Mouse (Mus musculus) gastrocnemius, postnatal 10 days (tissue): ENCODE results near the gene Abhd17a. TPM values are rescaled to one million over a fixed set of nuclear protein-coding genes. Genes with fewer than 3 reads are reported as not detected.

Experiments used
- DNase-seq: peaks from one replicate; pipeline ENCODE4 v3.0.0; 2021; ENCODE audit warnings: mixed read lengths
- total RNA-seq, 2 experiments: library from RNA; stranded (reverse); gene quantifications; 2 replicates each; pipeline ENCODE4 v1.2.3; 2021

Abhd17a gene
- total RNA-seq, 2 experiments from 2014 or later: 69.6 to 73.3 TPM

- DNase-seq: peak; percentile 98
These were observed 12.7 kb downstream of the Abhd17a start, which contains the start of gene Klf16 for GRCm38 (mm10) chr10:80577195-80578130. Gene Klf16, minus strand, starts transcription at chr10:80577321.

GRCm38 (mm10) chr10:80576351-80577194 lies 13.6 kb downstream of the Abhd17a start:
- DNase-seq: peak; percentile 61

DNA sequence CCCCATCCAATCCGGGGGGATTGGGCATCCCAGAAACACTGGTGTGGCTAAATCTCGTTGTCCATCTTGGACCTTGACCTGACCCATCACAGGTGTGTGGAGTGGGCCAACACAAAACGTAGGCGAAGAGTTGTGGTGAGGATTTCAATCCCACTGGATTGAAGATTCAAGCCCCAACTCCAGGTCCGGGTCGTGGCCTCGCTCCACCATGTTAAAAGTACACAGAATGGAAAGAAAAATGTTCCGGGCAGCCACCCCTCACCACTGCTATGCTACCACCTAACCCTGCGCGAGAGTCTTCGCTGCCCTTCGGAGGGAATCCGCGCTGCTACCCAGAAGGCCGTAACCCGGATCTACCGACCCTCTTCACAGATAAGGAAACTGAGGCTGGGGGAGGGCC lies 14.2 kb downstream of the Abhd17a start:
- no peak for DNase-seq

- no peak for DNase-seq
These were observed 15.2 kb downstream of the Abhd17a start for GRCm38 (mm10) chr10:80574896-80575295.

DNA sequence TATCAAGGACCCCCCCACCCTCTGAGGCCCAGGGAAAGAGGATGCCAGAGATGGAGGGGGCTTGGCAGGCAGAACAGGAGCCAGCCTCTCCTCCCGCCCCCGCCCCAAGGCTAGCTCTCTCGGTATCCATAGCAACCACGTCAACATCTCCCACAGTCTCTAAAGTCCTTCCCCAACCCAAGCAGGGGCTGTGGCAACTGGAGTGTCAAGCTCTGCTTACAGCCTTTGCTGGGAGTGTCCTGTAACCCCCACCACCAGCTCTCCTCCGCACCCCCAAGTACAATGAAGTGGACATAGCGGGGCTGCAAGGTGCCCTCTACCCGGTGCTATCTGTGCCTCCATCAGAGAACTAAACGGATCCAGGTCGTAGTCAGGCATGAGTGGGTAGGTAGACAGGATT lies 16.2 kb downstream of the Abhd17a start:
- no peak for DNase-seq

- no peak for DNase-seq
These were observed 17.7 kb downstream of the Abhd17a start for GRCm38 (mm10) chr10:80572477-80572876.

GRCm38 (mm10) chr10:80570871-80571836 lies 19.0 kb downstream of the Abhd17a start:
- DNase-seq: no peak

DNA sequence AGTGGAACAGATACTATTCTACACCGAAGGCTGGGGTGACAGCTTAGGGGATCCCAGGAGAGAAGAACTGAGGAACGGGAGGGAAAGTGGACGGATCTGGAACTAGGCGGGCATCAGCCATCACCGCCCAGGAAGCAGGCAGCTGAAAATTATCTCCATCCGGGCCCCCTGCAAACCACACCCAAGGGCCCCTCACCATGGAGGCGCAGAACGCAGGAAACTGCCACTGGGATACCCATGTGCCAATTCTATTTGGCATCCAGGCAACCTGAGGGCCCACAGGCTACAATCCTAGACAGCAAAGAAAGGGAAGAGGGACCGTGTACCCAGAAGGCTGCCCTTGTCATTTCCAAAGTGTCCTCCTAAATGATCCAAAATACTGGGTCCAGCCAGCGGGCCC lies 19.7 kb downstream of the Abhd17a start:
- DNase-seq: no peak

DNA sequence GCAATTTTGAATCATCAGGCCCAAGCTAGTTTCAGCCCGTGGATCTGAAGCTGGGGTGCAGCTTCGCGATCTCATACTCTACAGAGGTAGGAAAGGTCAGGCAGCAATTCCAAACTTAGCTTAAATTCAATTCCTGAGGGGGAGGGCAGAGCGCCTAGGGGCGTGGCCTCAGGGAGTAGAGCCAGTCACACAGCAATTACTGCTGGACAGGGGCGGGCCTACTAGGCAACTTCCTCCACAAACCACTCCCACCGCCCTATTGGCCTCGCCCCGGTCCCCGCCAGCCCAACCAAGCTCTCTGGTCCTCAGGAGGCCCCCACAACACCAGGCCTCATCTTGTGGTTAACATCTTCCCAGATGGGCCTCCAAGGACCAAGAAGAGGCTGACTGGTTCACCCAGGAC lies 20.5 kb downstream of the Abhd17a start:
- DNase-seq: peak; percentile 67

DNA sequence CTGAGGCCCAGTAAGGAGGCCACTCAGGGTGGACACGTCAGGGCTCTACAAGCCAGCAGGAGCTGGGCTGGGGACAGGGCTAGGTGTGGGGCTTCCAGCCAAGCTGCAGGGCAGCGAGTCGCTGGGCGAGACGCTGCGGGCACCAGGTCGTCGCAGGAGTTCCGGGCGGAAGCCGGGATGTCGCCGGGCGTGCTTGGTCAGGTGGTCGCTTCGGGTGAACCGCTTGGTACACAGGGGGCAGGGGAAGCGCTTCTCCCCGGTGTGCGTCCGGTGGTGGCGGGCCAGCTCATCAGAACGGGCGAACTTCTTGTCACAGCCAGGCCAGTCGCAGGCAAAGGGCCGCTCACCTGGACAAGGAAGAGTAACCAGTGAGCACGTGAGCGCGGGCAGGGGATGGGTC lies 21.3 kb downstream of the Abhd17a start:
- no peak for DNase-seq

- peak; percentile 92 for DNase-seq
These were observed 23.6 kb downstream of the Abhd17a start for GRCm38 (mm10) chr10:80566375-80567092.

GRCm38 (mm10) chr10:80561116-80561944 lies 28.8 kb downstream of the Abhd17a start, which contains the start of gene Rexo1:
Gene Rexo1, minus strand, starts transcription at chr10:80561560.
- peak; percentile 87 for DNase-seq

GRCm38 (mm10) chr10:80560621-80561020 lies 29.5 kb downstream of the Abhd17a start:
- DNase-seq: no peak

DNA sequence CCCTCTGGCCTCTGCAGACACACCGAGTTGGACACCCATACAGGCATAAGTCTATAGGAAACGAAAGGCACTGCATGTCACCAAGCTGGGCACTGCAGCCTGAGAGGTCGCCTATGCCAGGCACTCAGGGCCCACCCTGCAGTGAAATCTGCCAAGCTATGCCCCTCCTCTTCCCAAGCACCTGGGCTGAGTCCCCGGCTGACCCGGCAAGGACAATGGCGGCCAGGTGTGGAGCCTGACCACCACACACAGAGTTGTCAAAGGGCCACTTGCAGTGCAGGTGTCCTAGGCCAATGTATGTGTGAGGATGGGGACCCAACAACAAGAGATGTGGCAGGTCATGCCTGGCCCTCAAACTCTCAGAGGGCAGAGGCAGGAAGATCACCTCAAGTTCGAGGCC lies 30.7 kb downstream of the Abhd17a start:
- DNase-seq: no peak

GRCm38 (mm10) chr10:80557346-80557965 lies 32.7 kb downstream of the Abhd17a start:
- DNase-seq: peak; percentile 85

GRCm38 (mm10) chr10:80553997-80554396 lies 36.1 kb downstream of the Abhd17a start:
- DNase-seq: no peak

DNA sequence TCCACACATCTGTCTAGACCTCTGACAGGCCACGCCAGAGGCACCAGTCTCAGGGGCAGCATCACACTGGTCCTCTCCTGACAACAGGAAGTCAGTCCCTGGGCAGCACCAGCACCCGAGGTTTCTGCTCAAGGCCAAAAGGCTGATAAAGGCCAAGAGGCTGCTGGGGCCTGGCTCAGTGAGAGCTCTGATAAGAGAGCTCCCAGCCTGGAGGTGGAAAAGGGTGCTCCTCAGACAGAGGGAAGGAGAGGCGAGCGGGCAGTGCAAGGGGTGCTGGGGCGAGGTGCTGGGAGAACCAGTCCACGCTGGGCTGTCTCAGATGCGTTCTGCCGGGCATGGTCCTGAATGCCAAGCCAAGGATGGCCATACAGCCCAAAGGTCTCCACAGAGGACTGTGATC lies 36.6 kb downstream of the Abhd17a start:
- no peak for DNase-seq

- no peak for DNase-seq
These were observed 37.8 kb downstream of the Abhd17a start for GRCm38 (mm10) chr10:80552364-80552763.

DNA sequence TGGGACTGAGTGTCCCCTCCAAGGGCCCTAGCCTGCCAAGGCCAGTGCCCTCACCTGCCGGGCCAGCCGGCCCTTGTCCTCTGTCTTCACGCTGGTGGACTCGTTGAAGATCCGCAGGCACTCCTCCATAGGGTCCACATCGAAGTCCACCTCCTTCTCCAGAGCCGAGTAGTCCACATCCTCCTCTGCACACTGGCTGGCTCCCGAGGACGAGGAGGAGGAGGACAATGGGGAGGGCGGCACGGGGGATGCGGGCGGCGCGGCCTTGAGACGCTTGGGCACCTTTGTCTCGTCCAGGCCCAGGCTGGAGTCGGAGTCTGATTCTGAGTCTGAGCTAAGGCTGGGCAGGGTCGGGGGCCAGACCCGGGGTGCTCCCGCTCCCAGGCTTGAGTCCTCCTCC lies 40.9 kb downstream of the Abhd17a start:
- DNase-seq: no peak
